21 mouse cellular contexts compared by ENCODE assay signal in the genomic region with DNA sequence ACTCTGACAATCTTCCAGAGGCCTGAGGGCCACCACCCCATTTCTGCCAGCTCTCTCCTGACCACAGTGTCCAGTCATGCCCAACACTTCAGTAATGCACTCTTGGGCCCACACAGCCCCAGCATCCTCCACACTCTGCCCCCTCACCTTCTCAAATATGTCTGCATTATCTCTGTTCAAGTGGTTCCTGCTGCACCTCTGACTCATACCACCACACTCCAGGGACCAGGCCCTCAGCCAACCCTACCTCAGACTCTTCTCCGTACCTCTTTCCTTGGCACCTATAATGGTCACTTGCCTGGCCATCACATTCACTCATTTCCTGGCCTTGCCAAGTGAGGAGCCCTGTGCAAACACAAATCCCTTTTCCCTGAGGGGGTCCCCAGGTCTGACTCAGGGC.
"Had no signal": no experiment of that assay in that cellular context is flagged by ENCODE, and none has a peak within 500 bp of the region (broad histone marks: within the 10 kb centered on the region; RNA-seq: fewer than 3 reads in every experiment).

No protein-coding gene starts in this region.

- ATAC-seq: midbrain, embryonic 16.5 days had no signal

- H3K4me2 ChIP-seq: lung, embryonic 14.5 days; midbrain, embryonic 12.5 days; neural tube, embryonic 13.5 days; neural tube, embryonic 15.5 days; stomach, embryonic 15.5 days had no signal

- H3K27me3 ChIP-seq: midbrain, embryonic 12.5 days; neural tube, embryonic 13.5 days; neural tube, embryonic 15.5 days; stomach, embryonic 15.5 days had no signal

- H3K36me3 ChIP-seq: midbrain, embryonic 10.5 days; midbrain, embryonic 12.5 days; neural tube, embryonic 13.5 days; neural tube, embryonic 15.5 days; stomach, embryonic 15.5 days had no signal

- H3K4me3 ChIP-seq: midbrain, embryonic 10.5 days; midbrain, embryonic 12.5 days; myocyte; neural tube, embryonic 13.5 days; neural tube, embryonic 15.5 days; stomach, embryonic 15.5 days had no signal

- H3K9me3 ChIP-seq: midbrain, embryonic 10.5 days; midbrain, embryonic 12.5 days; neural tube, embryonic 13.5 days; neural tube, embryonic 15.5 days; stomach, embryonic 15.5 days had no signal

- H3K4me1 ChIP-seq: midbrain, embryonic 10.5 days; midbrain, embryonic 12.5 days; neural tube, embryonic 13.5 days; neural tube, embryonic 15.5 days; stomach, embryonic 15.5 days had no signal

- DNase-seq: lung, adult 18-20 months; lung, embryonic 14.5 days; lung, postnatal 10 days; lung, postnatal 4 days; midbrain, embryonic 14.5 days; retina, postnatal 1 day; right cerebral cortex, adult 18-20 months; right cerebral cortex, postnatal 25 days; right cerebral cortex, postnatal 4 days; spleen, adult 18-20 months; thymus, adult 2 months; thymus, postnatal 25 days; thymus, postnatal 4 days had no signal

- H3K9ac ChIP-seq: liver, embryonic 14.5 days; lung, embryonic 14.5 days; midbrain, embryonic 12.5 days; neural tube, embryonic 13.5 days; neural tube, embryonic 15.5 days; stomach, embryonic 15.5 days had no signal

- H3K27ac ChIP-seq: liver, embryonic 14.5 days; midbrain, embryonic 10.5 days; midbrain, embryonic 12.5 days; neural tube, embryonic 13.5 days; neural tube, embryonic 15.5 days; stomach, embryonic 15.5 days had no signal
